Mouse (Mus musculus): Measurements from ENCODE around the gene Gfm1.

Gfm1 gene

DNA sequence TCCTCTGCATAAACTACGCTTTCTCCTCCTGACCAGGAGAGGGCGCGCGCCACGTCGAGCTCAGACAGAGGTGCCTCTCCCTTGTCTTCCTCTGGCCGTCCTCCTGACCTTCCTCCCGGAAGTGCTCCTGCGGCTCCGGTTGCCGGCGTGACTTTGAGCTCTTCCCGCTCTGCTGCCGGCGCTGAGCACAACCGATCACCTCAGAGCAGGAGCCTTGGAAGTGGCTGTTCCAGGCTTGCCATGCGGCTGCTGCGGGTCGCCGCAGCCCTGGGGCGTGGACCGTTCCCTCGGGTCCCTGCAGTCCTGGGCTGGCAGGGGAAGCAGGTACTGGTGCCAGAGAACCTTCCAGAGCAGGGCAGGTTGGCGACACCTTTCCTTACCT lies at the start of gene Gfm1:
TSS of gene Gfm1 (plus strand) at position 98 of the 382 bp plus-strand sequence.
- DNase-seq (ENCODE audit: low spot score): peak; percentile 89

GRCm38 (mm10) chr3:67429338-67429998 lies 428 bp upstream of the Gfm1 start:
- no peak for DNase-seq (ENCODE audit: low spot score)

DNA sequence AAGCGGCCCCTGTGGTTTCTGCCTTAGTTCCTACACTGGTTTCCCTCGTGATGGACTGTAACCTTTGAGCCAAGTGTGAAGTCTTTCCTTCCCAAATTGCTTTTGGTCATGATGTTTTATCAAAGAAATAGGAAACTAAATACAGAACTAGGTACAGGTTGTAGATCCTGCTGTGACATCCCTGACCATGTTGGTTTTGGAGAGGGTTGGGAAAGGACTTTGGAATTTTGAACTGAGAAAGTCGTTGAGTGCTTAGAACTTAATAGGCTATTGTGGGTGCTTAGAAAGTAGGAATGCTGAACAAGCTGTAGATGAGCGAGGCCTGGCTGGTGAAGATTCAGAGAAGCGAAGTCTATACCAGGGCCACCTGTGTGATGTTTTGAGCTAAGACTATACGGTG lies 4.1 kb downstream of the Gfm1 start:
- DNase-seq (ENCODE audit: low spot score): no peak

- no peak for DNase-seq (ENCODE audit: low spot score)
These were observed 17.2 kb downstream of the Gfm1 start for GRCm38 (mm10) chr3:67447143-67447542.

GRCm38 (mm10) chr3:67449660-67450059 lies 19.8 kb downstream of the Gfm1 start:
- no peak for DNase-seq (ENCODE audit: low spot score)

DNA sequence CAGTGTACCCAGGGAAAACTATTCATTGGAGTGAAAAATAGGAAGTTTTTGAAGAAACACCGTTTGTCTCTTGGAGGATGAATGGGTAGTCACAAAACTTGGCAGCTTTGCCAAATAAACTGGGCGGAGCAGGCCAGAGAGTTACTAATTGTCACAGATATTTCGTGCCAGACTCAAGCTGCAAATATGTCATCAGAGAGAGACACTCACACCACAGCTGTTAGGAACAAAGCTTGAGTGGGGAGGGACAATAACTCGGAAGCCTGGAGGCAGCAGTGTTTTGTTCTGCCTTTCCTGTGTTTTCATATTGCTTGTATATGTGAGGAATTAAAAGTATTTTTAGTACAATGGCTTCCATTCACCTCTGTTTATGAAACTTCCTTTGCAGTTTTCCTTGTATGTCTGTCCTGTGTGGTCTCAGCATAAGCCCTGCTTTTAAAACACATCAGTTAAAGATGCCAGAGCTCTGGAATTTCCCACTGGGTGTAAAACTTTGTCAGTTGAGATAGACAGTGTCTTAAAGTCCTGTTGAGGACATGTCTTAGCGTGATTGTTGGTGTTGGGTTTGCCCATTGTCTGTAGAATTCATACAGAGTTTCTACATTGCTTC lies 20.8 kb downstream of the Gfm1 start:
- DNase-seq (ENCODE audit: low spot score): no peak

GRCm38 (mm10) chr3:67459881-67460280 lies 30.0 kb downstream of the Gfm1 start:
- no peak for DNase-seq (ENCODE audit: low spot score)

DNA sequence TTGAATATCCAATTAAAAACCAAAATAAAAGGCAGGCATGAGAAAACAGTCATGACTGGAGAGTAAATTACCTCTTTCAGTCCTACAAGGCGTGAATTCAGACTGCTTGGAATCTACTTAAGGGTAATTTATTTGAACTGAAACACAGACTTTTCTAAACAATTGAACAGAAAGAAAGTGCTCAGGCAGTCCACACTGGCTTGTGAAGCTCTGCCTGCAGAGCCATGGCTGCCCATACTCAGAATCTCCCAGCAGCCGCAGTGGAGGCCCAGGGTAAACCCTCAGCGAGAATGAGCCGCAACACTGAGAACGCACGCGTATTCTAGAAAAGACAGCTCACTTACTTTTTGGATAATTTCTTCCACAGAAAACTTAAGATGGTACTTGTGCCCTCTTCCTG lies 32.1 kb downstream of the Gfm1 start:
- DNase-seq (ENCODE audit: low spot score): no peak

DNA sequence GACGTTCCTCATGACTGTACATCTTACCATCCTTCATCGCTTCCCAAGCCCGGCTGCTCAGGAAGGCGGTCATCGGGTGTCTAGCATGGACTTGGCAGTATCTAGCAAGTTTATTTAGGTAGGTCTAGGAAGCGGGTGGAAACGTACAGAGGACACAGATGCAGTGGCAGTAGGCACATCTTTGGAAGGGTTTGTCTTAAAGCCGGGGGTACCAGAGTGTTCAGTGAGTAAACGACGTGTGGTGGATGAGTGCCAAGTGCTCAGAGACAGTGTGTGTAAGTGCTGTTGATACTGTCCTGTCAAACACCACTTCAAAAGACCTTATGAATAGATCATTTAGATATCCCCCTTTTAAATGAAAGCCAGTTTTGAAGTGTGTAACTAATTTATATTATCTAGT lies 32.7 kb downstream of the Gfm1 start:
- no peak for DNase-seq (ENCODE audit: low spot score)

DNA sequence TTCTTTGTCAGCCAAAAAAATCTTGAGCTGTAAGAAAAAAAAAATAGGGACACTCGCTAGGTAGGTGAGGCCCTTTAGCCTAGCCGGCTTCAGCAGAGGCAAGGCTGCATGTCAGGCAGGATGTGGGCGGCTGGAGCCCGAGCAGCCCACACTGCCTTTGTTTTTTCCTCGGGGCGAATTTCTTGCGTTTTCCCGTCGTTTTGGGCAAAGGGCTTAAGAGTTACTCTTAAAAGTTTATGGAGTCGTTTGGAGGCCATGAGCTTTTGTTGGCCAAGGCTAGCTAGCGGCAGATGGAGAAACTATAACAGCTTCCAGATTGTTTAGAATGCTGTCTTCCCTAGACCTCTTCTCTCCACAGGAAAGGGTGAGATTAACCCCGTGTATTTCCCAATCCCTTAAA lies 33.1 kb downstream of the Gfm1 start:
- DNase-seq (ENCODE audit: low spot score): no peak

DNA sequence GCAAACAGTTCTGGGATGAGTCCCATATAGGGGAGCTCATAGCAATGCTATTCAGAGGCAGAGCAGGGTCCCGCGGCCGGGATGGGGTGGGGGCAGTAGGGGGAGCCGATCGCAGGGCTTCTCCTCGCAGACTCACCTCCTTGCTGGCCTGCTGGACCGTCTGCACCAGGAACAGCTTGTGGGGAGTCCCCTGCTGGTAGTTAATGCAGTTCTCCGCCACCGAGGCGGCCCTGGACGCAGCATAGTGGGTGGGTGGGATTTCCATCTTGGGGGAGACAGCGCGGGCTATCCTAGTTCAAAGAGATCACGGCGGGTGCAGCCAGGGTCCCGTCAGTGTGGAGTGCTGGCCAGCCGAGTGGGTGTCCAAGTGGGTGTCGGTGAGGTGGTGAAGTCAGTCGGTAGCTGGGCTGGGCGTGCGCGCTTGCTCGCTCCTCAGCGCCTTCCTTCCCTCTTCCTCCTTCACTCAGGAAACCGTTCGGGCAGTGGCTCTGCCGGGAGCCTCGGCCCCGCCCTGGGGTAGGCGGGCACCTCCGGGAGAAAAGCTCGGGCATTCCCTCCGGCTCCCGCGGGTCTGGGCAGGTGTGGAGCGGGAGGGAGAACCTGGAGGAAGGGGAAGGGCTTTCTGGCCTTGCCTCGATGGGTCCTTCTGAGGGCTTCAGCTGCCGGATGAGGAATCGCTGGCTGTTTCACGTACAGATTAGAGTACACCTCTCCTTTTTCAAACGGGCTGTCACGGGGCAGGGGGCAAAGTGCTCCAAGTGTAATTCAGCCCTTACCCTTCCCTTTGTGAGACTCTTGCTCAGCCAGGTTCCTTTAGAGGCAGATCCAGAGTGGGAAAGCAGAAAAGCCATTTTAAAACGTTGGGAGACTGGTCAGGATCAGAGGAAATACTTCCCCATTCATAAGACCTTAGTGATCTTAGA lies 33.8 kb downstream of the Gfm1 start, which contains the start of gene Lxn:
TSS of gene Lxn (minus strand) at position 477 of the 923 bp plus-strand sequence.
- no peak for DNase-seq (ENCODE audit: low spot score)

DNA sequence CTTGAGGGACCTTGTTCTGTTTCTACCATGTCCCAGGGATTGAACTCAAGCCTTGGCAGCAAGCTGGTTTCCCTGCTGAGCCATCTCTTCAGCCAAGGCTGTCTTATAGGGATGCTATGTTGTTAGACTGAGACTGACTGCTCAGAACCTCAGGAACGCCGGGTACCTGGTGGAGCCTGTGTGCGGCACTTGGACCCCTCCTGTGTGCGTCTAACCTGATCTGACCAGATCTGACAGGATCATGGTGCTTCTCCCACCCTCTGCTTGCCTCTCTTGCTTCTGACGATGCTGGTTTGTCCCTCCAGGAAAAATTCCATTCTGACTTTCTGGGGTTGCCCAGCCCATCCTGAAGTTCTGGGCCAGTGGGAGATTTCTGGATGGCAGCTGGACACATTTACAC lies 36.7 kb downstream of the Gfm1 start:
- no peak for DNase-seq (ENCODE audit: low spot score)

DNA sequence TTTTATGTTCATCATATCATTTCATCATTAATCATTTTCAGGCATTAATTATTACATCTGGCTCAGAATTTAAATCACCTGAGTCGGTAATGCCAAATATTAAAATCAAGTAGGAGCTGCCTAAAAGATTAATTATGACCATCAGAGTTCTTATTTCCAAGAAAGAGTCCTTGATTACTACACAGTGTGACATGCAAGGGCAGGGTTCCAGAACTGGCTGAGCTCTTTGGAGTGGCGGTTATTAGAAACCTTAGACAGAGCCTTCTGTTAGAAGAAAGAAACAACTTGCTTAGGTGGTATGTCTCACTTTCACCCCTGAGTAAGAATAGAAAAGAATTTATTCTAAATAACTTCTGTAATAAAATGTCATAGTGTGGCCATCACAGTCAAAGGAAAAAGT lies 37.4 kb downstream of the Gfm1 start:
- no peak for DNase-seq (ENCODE audit: low spot score)

DNA sequence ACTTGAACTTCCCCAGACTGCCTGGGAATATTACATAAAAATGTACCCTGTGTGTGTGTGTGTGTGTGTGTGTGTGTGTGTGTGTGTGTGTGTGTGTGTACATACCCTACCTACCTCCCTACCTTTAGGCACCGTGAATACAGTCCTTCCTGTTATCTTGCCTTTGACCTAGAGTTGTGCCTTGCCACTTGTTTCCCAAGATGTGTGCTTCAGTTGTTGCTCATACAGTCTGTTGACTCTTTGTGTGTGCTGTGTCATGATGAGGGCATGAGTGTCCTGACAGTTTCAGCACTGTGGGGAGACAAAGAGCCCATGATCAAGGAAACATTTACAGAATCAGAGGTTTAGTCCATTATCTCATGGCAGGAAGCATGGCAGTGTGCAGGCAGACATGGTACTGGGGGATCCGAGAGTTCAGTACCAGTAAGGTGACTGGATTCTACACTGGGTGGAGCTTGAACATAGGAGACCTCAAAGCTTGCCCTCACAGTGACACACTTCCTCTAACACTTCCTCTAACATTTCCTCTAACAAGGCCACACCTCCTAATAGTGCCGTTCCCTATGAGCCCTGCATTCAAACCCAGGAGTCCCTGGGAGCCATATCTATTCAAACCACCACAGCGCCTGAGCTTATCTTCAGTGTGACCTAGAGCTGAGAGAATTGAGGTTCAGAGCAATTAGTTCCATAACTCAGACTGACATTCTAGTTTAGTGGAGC lies 41.7 kb downstream of the Gfm1 start:
- no peak for DNase-seq (ENCODE audit: low spot score)

DNA sequence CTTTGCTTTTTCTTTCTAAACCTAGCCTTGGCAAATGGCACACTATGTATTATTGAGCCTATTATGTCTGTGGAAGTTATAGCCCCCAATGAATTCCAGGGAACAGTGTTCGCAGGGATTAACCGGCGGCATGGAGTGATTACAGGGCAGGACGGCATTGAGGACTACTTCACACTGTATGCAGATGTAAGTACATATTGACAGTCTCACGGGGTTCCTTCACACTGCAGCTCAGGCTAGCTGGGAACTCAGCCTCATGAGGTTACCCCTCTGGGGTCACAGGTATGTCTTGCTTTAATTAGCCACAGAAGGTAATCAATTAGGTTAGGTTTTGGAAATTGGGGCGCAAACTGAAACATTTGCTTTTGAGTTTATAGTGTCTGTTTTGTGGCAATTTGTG lies 43.5 kb downstream of the Gfm1 start:
- DNase-seq (ENCODE audit: low spot score): no peak

GRCm38 (mm10) chr3:67479806-67480205 lies 49.9 kb downstream of the Gfm1 start:
- no peak for DNase-seq (ENCODE audit: low spot score)

DNA sequence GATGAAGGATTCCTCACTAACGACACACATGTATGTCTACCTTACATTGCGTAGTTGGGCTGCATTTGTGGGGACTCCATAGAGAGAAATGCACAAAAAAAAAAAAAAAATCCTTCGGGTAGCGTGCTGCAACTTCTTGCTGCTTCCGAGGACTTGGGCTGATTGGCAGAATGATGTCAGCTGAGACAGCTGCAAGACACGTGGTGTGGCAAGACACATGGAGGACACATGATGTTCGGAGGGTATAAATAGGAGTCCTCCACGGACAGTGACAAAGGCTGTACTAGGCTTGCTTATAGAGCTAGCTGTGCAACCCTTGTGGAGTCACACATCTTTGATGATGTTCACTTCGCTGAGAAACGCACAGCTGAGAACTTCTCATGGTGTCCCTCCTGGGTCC lies 52.5 kb downstream of the Gfm1 start:
- DNase-seq (ENCODE audit: low spot score): no peak

GRCm38 (mm10) chr3:67485233-67485632 lies 55.3 kb downstream of the Gfm1 start:
- DNase-seq (ENCODE audit: low spot score): no peak

- peak; percentile 61 for DNase-seq (ENCODE audit: low spot score)
These were observed 60.3 kb downstream of the Gfm1 start for GRCm38 (mm10) chr3:67490156-67490555.

GRCm38 (mm10) chr3:67492086-67492869 lies 62.4 kb downstream of the Gfm1 start:
- no peak for DNase-seq (ENCODE audit: low spot score)

GRCm38 (mm10) chr3:67493132-67493531 lies 63.2 kb downstream of the Gfm1 start:
- DNase-seq (ENCODE audit: low spot score): no peak

Measured in MN1 (cell line).